Mouse (Mus musculus) monocyte, adult 2 months (primary cell): ENCODE results near the gene Dph2.

Experiments
- DNase-seq, 2 experiments: peaks; one replicate each; pipeline ENCODE4 v3.0.0; 2022; ENCODE audit warnings: low spot score in 2 of 2, low read depth in 1 of 2

Gene Dph2

GRCm38 (mm10) chr4:117839366-117839765 is 52.5 kb downstream of the Dph2 start:
- no peak for DNase-seq
